Mouse (Mus musculus) right cerebral cortex, adult 2 months (tissue): ENCODE data around the gene Slc10a1.
"Not testable (repeated sequence)": the region's sequence is repeated elsewhere in the genome, so short reads cannot be mapped to it uniquely, and the experiment has no call there.

Experiments
- DNase-seq, 2 experiments: peaks; one replicate each; pipeline ENCODE4 v3.0.0; 2021 to 2022; ENCODE audit warnings: low spot score in 2 of 2

The Slc10a1 gene

DNA sequence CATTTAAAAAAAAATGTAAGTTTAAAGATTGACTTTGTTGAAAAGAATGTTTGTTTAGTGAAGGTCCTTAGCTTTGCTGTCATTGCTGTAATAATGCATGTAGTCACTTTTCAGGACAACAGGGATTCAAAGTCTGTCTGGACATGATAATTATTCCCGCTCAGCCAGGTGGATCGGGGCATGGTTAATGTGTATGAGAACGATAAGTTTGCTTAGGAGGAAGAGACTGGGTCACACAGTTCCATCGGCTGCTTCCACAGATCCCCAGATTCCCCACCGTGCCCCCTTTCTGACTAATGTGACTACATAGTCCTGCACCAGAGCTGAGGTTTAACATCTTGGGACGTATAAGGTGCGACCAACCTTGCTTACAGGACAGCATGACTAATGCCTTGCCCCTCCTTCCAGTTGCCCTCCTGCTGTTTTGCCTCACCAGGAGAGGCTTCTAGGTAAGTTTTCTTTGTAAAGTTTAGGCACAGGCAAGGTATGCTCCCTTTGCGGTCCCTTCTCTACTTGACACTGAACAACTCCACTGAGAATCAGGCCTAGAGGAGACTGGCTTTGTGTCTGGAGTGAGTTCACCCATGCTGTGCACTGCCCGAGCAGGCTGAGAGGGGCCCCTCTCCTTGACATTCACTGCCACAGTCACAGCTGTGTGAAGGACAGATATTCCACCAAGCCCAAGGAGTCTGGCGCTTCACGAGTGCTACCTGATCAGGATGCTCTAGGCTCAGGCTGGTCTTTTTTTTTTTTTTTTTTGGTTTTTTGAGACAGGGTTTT lies 2.3 kb downstream of the Slc10a1 start:
- no peak for DNase-seq

DNA sequence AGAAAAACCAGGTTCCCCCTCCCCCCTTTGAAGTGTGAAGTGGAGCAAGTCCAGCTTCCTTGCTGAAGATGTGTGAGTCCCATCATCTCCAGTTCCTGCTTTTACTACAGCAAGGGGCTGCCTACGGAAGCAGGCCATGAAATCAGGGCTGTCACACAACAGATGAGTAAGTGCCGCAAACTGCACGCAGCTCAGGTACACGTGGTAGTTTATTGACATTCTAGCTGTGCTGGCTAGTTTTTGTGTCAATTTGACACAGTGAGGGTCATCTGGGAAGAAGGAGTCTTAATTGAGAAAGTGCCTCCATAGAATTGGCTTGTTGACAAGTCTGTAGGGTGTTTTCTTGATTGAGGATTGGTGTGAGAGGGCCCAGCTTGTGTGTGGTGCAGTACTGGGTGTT lies 5.9 kb downstream of the Slc10a1 start:
- DNase-seq, result no peak

DNA sequence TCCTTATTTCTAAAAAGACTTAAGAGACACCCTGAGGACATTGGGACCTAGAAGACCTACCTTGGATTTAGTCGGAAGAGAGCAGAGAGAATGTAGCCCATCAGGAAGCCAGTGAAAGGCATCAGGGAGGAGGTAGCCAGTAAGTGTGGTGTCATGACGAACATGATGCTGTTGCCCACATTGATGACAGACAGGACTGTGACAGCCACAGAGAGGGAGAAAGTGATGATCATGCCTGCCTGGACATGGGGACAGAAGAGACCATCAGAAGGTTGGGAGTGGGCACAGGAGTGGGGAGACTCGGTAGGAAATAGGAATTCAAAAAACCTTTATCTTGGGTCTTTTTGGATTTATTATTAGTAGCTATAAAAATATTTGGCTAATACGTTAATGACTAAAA lies 10.5 kb downstream of the Slc10a1 start:
- no peak for DNase-seq

DNA sequence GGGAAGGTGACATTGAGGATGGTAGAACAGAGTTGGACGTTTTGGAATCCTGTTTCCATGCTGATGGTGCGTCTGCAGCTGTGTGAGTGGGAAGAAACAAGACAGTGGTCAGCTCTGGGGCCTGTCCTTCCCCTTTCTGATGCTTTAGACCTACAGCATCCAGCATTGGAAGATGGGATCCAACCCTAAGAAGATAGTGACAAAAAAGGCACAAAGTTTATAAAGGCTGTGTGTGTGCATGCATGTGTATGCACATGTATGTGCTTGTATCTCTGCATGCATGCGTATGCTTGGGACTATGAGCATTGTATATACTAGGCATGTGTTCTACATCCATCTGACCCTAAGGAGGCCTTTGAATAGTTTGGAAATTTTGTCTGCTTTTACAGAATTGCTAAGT lies 12.5 kb downstream of the Slc10a1 start:
- DNase-seq, result no peak

DNA sequence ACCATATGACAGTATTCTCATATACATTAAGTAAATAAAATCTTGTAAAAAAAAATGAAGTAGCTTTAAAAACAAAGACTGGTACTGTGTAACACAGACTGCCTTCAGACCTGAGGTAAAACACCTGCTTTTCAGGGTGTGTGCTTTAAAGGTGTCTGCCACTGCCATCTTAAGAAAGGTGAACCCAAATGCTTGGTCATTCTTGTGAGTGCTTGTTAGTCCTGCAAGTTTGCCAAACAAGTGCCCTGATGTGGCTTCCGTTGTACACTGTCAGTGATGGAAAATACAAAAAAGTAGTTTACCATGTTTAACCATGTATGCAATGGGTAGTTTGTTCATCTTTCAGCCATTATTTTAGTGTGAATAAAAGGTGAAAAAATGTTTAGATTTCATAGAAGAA lies 16.0 kb downstream of the Slc10a1 start:
- DNase-seq, result no peak

DNA sequence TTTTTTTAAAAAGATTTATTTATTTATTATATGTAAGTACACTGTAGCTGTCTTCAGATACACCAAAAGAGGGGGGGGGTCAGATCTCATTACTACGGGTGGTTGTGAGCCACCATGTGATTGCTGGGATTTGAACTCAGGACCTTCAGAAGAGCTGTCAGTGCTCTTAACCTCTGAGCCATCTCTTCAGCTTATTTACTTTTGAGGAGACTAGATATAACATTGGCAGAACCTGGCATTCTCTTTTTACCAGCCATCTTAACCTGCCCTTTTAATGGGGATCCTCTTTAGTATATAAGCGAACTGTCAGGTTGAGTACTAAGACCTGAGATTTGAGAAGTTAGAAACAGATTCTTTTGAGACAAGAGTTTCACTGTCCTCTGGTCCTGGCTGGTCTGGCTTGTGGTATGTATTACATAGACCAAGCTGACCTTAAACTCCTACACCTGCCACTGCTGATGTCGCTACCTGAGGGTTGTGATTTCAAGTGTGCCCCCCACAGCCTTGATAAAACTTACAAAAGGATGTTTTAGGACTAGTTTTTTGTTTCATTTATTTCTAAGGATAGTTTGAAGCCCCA lies 16.8 kb downstream of the Slc10a1 start:
- no peak for DNase-seq

DNA sequence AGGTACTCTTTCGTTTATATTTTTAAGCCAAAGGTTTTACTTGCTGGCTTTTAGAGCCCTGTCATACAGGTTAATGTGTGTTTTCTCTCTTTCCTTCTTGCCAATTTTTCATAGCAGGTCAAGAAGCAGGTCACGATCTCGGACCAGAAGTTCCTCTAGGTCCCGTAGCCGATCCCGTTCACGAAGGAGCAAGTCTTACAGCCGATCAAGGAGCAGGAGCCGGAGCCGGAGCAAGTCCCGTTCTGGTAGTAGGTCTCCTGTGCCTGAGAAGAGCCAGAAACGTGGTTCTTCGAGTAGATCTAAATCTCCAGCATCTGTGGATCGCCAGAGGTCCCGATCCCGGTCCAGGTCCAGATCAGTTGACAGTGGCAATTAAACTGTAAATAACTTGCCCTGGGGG lies 18.9 kb downstream of the Slc10a1 start:
- not testable (repeated sequence) for DNase-seq

DNA sequence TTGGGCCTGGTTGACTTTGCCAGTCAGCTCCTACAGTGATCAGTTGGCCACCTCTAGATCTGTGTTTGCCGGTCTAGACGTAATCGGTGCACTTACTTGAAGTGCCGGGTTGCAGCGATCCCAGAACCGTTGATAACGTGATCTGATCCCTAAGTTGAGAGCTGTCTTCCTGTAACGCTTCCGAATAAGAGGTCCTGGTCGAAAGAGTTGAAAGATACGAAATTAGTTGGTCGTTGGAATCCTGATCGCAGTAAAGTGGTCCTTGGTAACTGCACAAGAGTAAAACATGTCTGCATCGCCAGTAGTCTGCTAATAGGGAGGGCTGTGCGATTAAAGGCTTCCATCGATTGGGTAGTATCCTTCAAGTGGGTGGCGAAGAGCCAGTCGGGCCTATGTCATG lies 20.3 kb downstream of the Slc10a1 start:
- DNase-seq, result no peak

DNA sequence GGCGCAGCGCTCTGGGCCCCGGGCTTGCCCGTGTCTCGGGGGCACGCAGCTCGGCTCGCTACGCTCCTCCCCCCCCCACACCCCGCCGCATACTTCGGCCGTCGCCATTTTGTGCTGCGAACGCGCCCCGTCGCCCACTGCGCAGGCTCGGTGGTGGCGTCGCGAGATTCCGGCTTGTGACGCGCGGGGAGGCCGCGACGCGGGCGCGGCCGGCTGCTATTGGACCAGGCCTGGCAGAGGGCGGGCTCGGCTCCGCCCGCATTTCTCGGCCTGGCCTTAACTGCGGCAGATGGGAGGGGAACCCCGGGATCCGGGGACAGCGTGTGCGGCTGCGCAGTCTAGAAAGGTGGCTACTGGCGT lies 22.5 kb downstream of the Slc10a1 start:
- peak; percentile 94 to 96 for DNase-seq

DNA sequence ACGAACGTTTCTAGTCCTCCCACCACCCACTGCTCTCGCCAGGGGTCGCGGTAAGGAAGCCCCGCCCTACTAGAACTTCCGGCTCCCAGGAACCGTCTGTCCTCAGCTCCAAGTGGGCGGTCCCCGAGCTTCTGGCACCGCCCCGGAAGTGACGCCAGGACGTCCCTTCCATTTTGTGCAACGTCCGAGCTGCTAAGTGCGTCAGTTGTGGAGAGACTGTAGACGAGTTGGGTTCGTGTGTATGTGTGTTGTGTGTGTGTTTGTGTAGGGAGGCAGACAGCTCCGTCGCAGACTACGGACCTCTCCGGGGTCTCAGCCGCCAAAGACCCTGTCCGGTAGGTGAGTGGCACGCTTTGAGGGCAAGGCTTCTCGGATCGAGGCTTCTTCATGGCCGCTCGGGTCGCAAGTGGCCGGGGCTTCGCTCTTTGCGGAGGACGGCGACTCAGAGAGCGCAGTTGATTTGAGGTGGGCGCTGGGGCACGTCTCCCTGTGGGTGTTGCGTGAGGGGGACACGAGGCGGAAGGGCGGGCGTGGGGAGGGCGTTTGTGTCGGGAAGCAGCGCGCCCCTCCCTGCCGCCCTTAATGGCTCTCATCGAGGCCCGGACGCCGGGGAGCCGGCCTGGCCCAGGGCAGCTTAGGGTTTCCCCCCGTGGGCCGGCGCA lies 23.0 kb downstream of the Slc10a1 start, which contains the start of gene Srsf5:
Gene Srsf5 (plus strand): TSS at position 171 of the 662 bp plus-strand sequence.
- DNase-seq, result peak; percentile 97 to 99

DNA sequence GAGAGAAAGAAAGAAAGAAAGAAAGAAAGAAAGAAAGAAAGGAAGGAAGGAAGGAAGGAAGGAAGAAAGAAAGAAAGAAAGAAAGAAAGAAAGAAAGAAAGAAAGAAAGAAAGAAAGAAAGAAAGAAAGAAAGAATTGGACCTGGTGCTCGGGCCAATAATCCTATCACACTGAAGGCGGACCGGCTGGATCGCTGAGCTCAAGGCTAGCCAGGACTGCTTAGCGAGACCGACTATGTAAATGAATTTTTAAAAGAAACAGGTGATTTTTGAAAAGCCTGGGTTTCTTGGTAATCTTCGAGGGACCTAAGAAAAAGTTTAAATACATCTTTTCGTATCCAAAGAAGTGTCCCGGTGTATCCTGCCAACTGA lies 23.6 kb downstream of the Slc10a1 start:
- not testable (repeated sequence) for DNase-seq

DNA sequence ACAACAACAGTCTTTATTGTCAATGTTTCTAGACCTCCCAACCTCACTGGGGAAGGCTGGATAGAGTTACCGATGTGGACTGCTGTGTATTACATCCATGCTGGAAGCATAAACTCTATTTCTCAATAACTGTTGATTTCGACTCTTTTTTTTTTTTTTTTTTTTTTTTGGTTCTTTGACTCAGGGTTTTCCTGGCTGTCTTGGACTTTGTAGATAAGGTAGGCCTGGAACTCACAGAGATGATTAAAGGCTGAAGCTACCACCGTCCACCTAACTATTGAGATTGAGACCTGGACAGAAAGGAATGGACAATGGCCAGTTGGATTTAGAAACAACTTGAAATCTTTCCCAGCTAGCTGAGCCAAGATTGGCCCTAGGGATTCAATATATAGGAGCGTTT lies 24.3 kb downstream of the Slc10a1 start:
- no peak for DNase-seq

DNA sequence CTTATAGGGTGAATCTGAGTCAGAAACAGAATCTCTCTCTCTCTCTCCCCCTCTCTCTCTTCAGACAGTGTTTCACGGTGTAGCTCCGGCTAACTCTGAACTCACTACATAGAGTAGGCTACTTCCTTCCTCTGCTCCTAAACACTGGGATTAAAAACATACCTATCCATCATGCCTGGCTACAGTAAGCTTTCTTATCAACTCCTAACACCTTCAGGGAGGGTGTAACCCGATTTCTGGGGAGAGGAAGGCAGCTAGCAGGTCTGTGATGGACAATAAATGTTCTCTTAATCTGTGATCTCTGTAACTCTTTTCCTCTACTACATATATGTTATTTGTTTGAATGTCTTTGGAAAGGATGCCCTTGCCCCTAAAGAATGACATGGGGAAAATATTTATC lies 25.1 kb downstream of the Slc10a1 start:
- no peak for DNase-seq

DNA sequence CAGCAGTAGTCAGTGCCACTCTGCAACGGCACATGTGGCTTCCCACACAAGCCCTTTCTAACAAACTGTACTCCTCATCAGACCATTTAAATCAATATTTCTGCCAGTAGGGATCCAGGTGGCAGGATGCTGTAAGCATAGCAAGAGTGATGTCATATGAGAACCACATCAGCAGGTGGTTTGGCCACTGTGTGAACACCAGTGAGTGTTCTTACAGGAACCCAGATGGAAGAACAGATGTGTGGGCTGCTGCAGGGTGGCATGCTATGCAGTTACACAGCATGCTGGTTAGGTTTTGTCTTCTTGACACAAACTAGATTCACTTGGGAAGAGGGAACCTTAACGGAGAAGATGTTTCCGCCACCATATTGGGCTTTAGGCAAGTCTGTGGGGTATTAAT lies 26.6 kb downstream of the Slc10a1 start:
- DNase-seq, result no peak

DNA sequence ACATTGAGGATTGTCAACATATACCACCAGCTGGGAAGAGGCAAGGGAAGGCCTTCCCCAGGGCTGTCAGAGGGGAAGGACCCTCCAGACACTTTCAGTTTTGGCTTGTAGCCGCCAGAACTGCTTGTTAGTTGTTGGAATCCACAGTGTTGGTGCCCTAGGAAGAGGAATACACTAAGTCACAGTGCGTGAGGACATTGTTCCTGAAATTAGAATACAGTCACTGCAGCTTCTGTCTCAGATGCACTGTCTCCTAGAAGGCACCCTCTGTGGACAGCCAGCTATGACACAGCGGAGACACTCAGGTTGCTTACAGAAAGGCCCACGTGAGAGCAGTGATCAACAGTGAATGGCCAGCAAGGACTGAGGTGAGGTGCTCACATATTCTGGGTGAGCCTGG lies 29.3 kb downstream of the Slc10a1 start:
- no peak for DNase-seq

DNA sequence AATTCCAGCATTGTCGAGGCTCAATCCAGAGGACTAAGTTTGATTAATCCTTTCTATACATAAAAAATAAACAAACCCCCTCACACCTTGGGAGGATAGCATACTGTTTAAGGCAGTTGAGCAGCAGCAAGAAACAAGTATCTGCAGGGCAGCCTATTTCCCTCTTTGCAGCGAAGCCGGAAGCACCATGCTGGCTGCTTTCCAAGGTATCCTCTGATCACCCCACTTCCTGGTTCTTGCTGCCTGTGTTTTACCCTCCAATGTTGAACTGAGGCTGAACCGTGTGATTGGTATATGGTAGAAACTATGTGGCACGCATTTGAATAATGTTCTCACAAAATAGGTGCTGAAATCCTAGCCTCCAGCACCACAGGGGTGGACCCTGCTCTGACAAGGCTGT lies 29.9 kb downstream of the Slc10a1 start:
- DNase-seq, result no peak

DNA sequence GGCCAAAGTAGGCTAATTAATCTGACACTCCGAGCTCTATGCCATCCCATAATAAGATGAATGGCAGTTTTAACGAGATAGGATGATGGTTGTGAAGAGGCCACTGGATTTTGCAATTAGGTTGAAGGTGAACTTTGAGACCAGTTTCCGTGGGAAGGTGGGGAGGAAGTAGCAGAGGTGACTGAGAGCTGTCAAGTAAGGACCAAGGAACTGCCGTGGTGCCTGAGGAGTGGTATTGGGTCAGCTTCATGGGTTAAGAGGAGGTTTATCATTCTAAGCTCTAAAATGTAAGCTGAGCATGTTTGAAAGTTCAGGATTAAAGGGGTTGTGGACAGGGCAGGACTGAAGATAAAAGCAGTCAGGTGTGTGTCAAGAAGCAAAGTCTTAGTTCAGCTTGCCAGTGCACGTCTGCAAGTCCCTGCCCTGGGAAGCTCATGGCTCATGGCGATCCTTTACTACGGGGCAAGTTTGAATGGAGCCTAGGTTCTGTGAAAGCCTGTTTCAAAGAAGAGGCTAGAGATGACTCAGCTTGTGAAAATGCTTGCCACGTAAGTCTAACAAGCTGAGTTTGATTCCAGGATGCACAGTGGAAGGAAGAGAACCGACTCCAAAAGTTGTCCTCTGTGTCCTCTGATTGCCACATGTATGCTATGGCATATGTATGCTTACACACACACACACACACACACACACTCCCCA lies 31.0 kb downstream of the Slc10a1 start:
- DNase-seq, result no peak

DNA sequence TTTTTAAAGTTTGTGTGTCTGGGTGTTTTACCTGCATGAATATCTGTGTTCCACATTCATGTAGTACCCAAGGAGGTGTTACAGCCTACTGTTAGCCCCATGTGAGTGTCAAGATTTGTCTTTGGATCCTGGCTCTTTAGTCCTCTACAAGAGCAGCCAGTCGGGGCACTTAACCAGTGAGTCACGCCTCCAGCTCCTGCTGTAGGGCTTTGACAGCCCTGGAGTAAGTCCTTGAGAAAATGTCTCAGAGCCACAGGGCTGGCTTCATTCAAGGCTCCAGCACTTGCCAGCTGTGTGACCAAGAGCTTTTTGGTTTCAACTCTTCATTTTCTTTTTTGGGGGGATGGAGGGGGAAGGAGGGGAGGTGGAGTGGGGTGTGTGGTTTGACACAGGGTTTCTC lies 31.8 kb downstream of the Slc10a1 start:
- DNase-seq, result no peak

DNA sequence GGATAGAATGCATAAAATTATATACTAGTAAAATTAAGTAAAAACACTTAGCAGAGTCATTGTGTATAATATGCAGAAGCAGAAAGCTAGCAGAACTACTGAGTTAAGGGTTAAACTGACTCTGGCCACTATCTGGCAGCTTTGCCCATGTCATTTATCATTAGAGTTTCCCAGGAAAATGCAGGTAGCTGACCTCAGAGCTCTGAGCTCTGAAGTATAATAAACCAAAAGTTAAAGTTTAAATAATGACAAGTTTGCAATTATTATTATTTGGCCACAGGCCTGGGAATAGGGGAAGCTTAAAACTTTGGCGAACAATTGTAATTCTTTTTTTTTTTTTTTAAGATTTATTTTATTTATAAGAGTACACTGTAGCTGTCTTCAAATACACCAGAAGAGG lies 35.6 kb downstream of the Slc10a1 start:
- DNase-seq, result no peak

DNA sequence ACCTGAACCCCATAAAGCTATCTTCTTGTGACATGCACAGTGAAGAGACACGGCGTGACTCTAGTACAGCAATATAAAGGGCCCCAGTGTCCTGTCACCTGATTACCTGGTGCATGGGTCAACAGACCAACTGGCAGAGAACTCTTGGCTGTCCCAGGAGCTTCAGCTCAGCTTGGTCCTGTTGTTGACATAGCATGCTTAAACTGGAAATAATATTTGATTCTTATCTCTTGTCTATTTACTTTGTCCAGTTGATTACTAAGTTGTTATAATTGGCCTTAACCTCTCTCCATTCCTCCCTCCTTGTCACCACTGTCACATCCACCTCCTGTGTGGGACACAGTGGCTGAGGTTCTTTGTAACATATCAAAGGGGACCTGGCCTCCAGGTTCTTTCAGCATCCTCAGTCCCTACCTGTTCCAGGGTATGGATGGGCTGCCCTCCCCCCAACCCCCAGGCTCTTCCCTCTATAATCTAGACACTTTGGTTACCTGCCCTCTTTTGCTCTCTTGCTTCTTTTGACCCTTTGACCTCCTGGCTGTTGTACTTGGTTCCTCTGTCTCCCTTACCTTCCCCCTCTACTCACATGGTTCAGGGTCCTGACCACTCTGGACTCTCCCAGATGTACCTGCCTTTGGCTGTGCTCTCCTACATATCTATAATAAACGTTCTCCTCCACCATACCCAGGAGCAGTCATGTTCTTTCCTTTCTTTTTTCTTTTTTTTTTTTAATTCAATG lies 36.9 kb downstream of the Slc10a1 start:
- no peak for DNase-seq

DNA sequence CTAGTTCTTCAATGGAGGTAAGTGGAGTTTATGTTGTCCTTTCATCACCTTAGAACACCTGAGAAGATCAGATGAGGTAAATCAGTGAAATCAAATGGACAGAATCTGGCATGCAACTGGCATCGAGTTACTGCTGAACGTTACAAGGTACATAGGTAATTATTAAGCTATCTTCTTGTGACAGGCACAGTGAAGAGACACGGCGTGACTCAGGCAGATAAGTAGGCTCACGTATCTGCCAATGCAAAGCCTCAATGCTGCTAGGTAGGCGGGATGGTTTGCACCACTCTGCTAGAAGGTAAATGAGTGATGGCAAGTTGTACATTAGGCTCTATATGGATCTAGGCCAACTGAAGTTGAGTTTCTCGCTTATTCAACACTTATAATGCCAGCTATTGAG lies 38.4 kb downstream of the Slc10a1 start:
- no peak for DNase-seq

DNA sequence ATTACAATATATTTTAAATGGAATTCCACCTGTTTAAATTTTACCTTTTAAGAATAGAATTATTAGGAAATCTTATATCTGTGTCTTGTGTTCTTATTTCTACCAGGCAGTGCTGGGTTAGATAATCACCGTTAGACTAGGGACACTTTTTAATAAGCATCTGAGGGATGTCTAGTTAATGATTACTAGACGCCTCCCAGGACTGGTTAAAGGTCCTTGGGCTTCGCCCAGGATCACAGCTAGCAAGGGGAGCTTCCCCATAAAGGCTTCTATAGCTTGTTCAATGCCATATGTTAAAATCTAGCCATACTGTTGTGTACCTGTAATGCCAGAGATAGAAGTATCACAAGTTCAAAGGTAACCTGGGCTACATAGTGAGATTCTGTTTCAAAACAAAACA lies 39.6 kb downstream of the Slc10a1 start:
- DNase-seq, result no peak
